ENCODE assay signal across 9 mouse cellular contexts in genomic region chr1:106544817-106545612, GRCm38 (mm10).
DNase-seq lines count a peak whose midpoint lies in the region; ATAC-seq and TF ChIP-seq lines count a peak whose summit lies in the region.
"Had no signal": no experiment of that assay in that cellular context is flagged by ENCODE, and none has a peak within 500 bp of the region (broad histone marks: within the 10 kb centered on the region; RNA-seq: fewer than 3 reads in every experiment).

No protein-coding gene starts in this region.

- H3K4me3 ChIP-seq in heart, postnatal 0 days (ENCODE audit: low read depth, low read length) = no peak overlapping the region
- H3K4me3 ChIP-seq in heart, embryonic 12.5 days = no peak overlapping the region
- no peak overlapping the region for H3K4me3 ChIP-seq in left cerebral cortex, adult 2 months
- H3K4me3 ChIP-seq in neural tube, embryonic 15.5 days (replicated peaks) = no peak overlapping the region
- H3K4me3 ChIP-seq: embryonic facial prominence, embryonic 12.5 days had no signal

- no peaks in the 10 kb centered on the region for H3K27me3 ChIP-seq in heart, postnatal 0 days (ENCODE audit: control insufficient read depth, insufficient read depth, low read length)
- no peaks in the 10 kb centered on the region for H3K27me3 ChIP-seq in heart, embryonic 12.5 days (replicated peaks)
- no peaks in the 10 kb centered on the region for H3K27me3 ChIP-seq in neural tube, embryonic 15.5 days (replicated peaks)
- H3K27me3 ChIP-seq: embryonic facial prominence, embryonic 12.5 days had no signal

- 0 out of 2 replicates have a peak, but pooled peaks cover 5% of the 10 kb centered on the region for H3K36me3 ChIP-seq in heart, postnatal 0 days (replicated peaks; ENCODE audit: control insufficient read depth, insufficient read depth, low read length)
- no peaks in the 10 kb centered on the region for H3K36me3 ChIP-seq in heart, embryonic 12.5 days
- no peaks in the 10 kb centered on the region for H3K36me3 ChIP-seq in neural tube, embryonic 15.5 days
- H3K36me3 ChIP-seq: embryonic facial prominence, embryonic 12.5 days had no signal

- no peak overlapping the region for H3K4me2 ChIP-seq in heart, postnatal 0 days (ENCODE audit: low read depth, low read length)
- H3K4me2 ChIP-seq in heart, embryonic 12.5 days = no peak overlapping the region
- H3K4me2 ChIP-seq in neural tube, embryonic 15.5 days = no peak overlapping the region
- H3K4me2 ChIP-seq: embryonic facial prominence, embryonic 12.5 days had no signal

- no peak overlapping the region for H3K9ac ChIP-seq in heart, postnatal 0 days (replicated peaks; ENCODE audit: low read depth, low read length)
- H3K9ac ChIP-seq in heart, embryonic 12.5 days = no peak overlapping the region
- no peak overlapping the region for H3K9ac ChIP-seq in neural tube, embryonic 15.5 days (replicated peaks)
- H3K9ac ChIP-seq: embryonic facial prominence, embryonic 12.5 days had no signal

- no peak overlapping the region for H3K27ac ChIP-seq in heart, postnatal 0 days (ENCODE audit: low read depth)
- H3K27ac ChIP-seq in heart, embryonic 12.5 days (ENCODE audit: poor library complexity, severe bottlenecking) = no peak overlapping the region
- no peak overlapping the region for H3K27ac ChIP-seq in left cerebral cortex, adult 2 months
- no peak overlapping the region for H3K27ac ChIP-seq in neural tube, embryonic 15.5 days (replicated peaks)
- H3K27ac ChIP-seq: embryonic facial prominence, embryonic 12.5 days had no signal

- 55% methylated on average over 6 of the region's 6 CpGs for WGBS in heart, postnatal 0 days
- WGBS in heart, embryonic 12.5 days = 57% methylated on average over 6 of the region's 6 CpGs
- WGBS in neural tube, embryonic 15.5 days = 76% methylated on average over 6 of the region's 6 CpGs

- DNase-seq in heart, postnatal 0 days (ENCODE audit: low spot score) = no peak
- peak; percentile 60 for DNase-seq in CD4-positive helper T cell, adult 2 months (ENCODE audit: low read depth, low spot score)
- peak; percentile 58 for DNase-seq in gastrocnemius, postnatal 10 days
- DNase-seq in left cerebral cortex, adult 2 months (ENCODE audit: extremely low spot score in 1 of 2, low spot score in 2 of 2) = peak; percentile 19 to 35
- DNase-seq in right cerebral cortex, postnatal 14 days = peak; percentile 43

- TF ChIP-seq EP300 in heart, postnatal 0 days (IDR thresholded peaks at IDR 0.05; ENCODE audit: low read depth) = no peak

- no peak for ATAC-seq in heart, postnatal 0 days (ENCODE audit: insufficient read depth, low read depth)
- ATAC-seq in heart, embryonic 12.5 days (ENCODE audit: insufficient number of reproducible peaks, low FRiP score) = no peak
- peak; percentile 52 for ATAC-seq in activated CD4-positive, CD25-positive, alpha-beta regulatory T cell, adult 4 months
- no peak for ATAC-seq in neural tube, embryonic 15.5 days (ENCODE audit: low FRiP score)

- TF ChIP-seq CTCF in heart, postnatal 0 days (IDR thresholded peaks at IDR 0.05; ENCODE audit: low read depth) = peak; percentile 61
- TF ChIP-seq CTCF in left cerebral cortex, adult 2 months (IDR thresholded peaks at IDR 0.05) = peak; percentile 59

- H3K9me3 ChIP-seq in heart, postnatal 0 days (replicated peaks; ENCODE audit: control insufficient read depth, low read length) = no peaks in the 10 kb centered on the region
- no peaks in the 10 kb centered on the region for H3K9me3 ChIP-seq in heart, embryonic 12.5 days (replicated peaks)
- no peaks in the 10 kb centered on the region for H3K9me3 ChIP-seq in neural tube, embryonic 15.5 days (replicated peaks)
- H3K9me3 ChIP-seq: embryonic facial prominence, embryonic 12.5 days had no signal

- H3K4me1 ChIP-seq in heart, postnatal 0 days (ENCODE audit: control insufficient read depth, insufficient read depth) = 0 out of 2 replicates have a peak, but pooled peaks cover 7% of the 10 kb centered on the region
- H3K4me1 ChIP-seq in heart, embryonic 12.5 days (replicated peaks) = 0 out of 2 replicates have a peak, but pooled peaks cover 5% of the 10 kb centered on the region
- 0 out of 2 replicates have a peak, but pooled peaks cover 2% of the 10 kb centered on the region for H3K4me1 ChIP-seq in neural tube, embryonic 15.5 days

- intact Hi-C loops in left cerebral cortex, adult 2 months (cut with DNase I) = loop anchor here (5.0 kb wide), 1 partner anchor 118 kb away; no protein-coding TSS in a partner anchor
